Mouse (Mus musculus) megakaryocyte, embryonic 14.5 days (primary cell): ENCODE results near the gene Myo15b.

Experiments used
- FLI1 ChIP-seq: IDR thresholded peaks from 2 replicates; pipeline ENCODE4 v1.6.1; 2012; ENCODE audit warnings: low read length, inconsistent platforms, mixed read lengths
- GATA1 ChIP-seq: IDR thresholded peaks from 3 replicates; pipeline ENCODE4 v1.6.1; 2012; ENCODE audit warnings: mixed read lengths, low read length, inconsistent platforms, borderline replicate concordance

- no peak for TF ChIP-seq GATA1
- no peak for TF ChIP-seq FLI1
These were observed 46.7 kb upstream of the Myo15b start for GRCm38 (mm10) chr11:115811381-115812093.
